15 mouse cellular contexts compared by ENCODE assay signal in the genomic region with DNA sequence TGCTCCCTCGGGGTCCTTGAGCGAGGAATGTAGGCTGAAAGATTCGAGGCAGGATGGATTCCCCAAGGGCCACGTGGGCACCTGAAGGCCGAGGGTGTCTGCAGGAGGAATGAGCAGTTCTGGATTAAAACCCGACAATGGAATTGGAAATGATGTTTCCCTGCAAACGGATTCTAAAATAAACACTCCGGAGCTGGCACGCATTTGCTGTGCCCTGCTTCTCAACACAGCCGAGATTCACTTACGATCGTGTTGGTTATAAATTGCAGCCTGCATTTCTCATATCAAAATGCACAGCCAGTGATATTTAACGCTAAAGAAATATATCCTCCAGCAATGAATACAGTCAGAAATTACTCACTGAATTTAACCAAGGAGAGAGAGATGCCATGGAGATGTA.
DNase-seq lines count a peak whose midpoint lies in the region; ATAC-seq lines count a peak whose summit lies in the region.
"Had no signal": no experiment of that assay in that cellular context is flagged by ENCODE, and none has a peak within 500 bp of the region (broad histone marks: within the 10 kb centered on the region; RNA-seq: fewer than 3 reads in every experiment).

No protein-coding gene starts in this region.

- H3K27ac ChIP-seq in hindbrain, embryonic 15.5 days (replicated peaks) = peak overlapping the region; percentile 52
- no peak overlapping the region for H3K27ac ChIP-seq in hindbrain, embryonic 10.5 days
- H3K27ac ChIP-seq in neural tube, embryonic 13.5 days (replicated peaks) = peak overlapping the region; percentile 64
- peak overlapping the region; percentile 19 for H3K27ac ChIP-seq in midbrain, embryonic 16.5 days (ENCODE audit: low read length)
- H3K27ac ChIP-seq: forebrain, embryonic 13.5 days had no signal

- peaks cover 6% of the 10 kb centered on the region; the same call in 1 of the 2 replicates for H3K4me1 ChIP-seq in hindbrain, embryonic 15.5 days (replicated peaks)
- H3K4me1 ChIP-seq in hindbrain, embryonic 10.5 days (replicated peaks) = no peaks in the 10 kb centered on the region
- H3K4me1 ChIP-seq in neural tube, embryonic 13.5 days (replicated peaks) = peaks cover 14% of the 10 kb centered on the region
- H3K4me1 ChIP-seq in midbrain, embryonic 16.5 days (ENCODE audit: control insufficient read depth, insufficient read depth, low read length) = peaks cover 6% of the 10 kb centered on the region; the same call in 1 of the 2 replicates
- H3K4me1 ChIP-seq: forebrain, embryonic 13.5 days had no signal

- no peak overlapping the region for H3K9ac ChIP-seq in hindbrain, embryonic 15.5 days
- 0 out of 2 replicates have a peak overlapping the region, but pooled peaks have one; percentile 5 for H3K9ac ChIP-seq in neural tube, embryonic 13.5 days
- H3K9ac ChIP-seq in midbrain, embryonic 16.5 days (ENCODE audit: low read depth, low read length) = no peak overlapping the region
- H3K9ac ChIP-seq: forebrain, embryonic 13.5 days had no signal

- H3K9me3 ChIP-seq in hindbrain, embryonic 15.5 days = no peaks in the 10 kb centered on the region
- H3K9me3 ChIP-seq in hindbrain, embryonic 10.5 days = no peaks in the 10 kb centered on the region
- no peaks in the 10 kb centered on the region for H3K9me3 ChIP-seq in neural tube, embryonic 13.5 days
- no peaks in the 10 kb centered on the region for H3K9me3 ChIP-seq in midbrain, embryonic 16.5 days (replicated peaks; ENCODE audit: control insufficient read depth, low read length, poor library complexity, severe bottlenecking)
- H3K9me3 ChIP-seq: forebrain, embryonic 13.5 days had no signal

- H3K4me3 ChIP-seq in hindbrain, embryonic 15.5 days = no peak overlapping the region
- no peak overlapping the region for H3K4me3 ChIP-seq in hindbrain, embryonic 10.5 days
- no peak overlapping the region for H3K4me3 ChIP-seq in neural tube, embryonic 13.5 days
- no peak overlapping the region for H3K4me3 ChIP-seq in midbrain, embryonic 16.5 days (ENCODE audit: low read depth, low read length)
- H3K4me3 ChIP-seq: forebrain, embryonic 13.5 days had no signal

- no peaks in the 10 kb centered on the region for H3K27me3 ChIP-seq in hindbrain, embryonic 15.5 days
- H3K27me3 ChIP-seq in hindbrain, embryonic 10.5 days (ENCODE audit: insufficient read depth, poor library complexity, severe bottlenecking) = peaks cover 13% of the 10 kb centered on the region
- H3K27me3 ChIP-seq in neural tube, embryonic 13.5 days = no peaks in the 10 kb centered on the region
- H3K27me3 ChIP-seq in midbrain, embryonic 16.5 days (ENCODE audit: control insufficient read depth, insufficient read depth, low read depth, low read length) = no peaks in the 10 kb centered on the region
- H3K27me3 ChIP-seq: forebrain, embryonic 13.5 days had no signal

- H3K4me2 ChIP-seq in hindbrain, embryonic 15.5 days = 0 out of 2 replicates have a peak overlapping the region, but pooled peaks have one; percentile 2
- no peak overlapping the region for H3K4me2 ChIP-seq in neural tube, embryonic 13.5 days
- no peak overlapping the region; the same call in 1 of the 2 replicates for H3K4me2 ChIP-seq in midbrain, embryonic 16.5 days (ENCODE audit: low read length)
- H3K4me2 ChIP-seq: forebrain, embryonic 13.5 days had no signal

- H3K36me3 ChIP-seq in hindbrain, embryonic 15.5 days = no peaks in the 10 kb centered on the region
- no peaks in the 10 kb centered on the region for H3K36me3 ChIP-seq in hindbrain, embryonic 10.5 days
- no peaks in the 10 kb centered on the region for H3K36me3 ChIP-seq in neural tube, embryonic 13.5 days
- H3K36me3 ChIP-seq in midbrain, embryonic 16.5 days (ENCODE audit: control insufficient read depth, insufficient read depth, low read length) = no peaks in the 10 kb centered on the region

- no peak for ATAC-seq in hindbrain, embryonic 15.5 days (ENCODE audit: low FRiP score, low read depth)
- no peak for ATAC-seq in neural tube, embryonic 13.5 days (ENCODE audit: low read depth)
- no peak for ATAC-seq in midbrain, embryonic 16.5 days
- ATAC-seq: forebrain, embryonic 13.5 days had no signal

- 67% methylated on average over 13 of the region's 13 CpGs for WGBS in hindbrain, embryonic 15.5 days
- 89% methylated on average over 13 of the region's 13 CpGs for WGBS in hindbrain, embryonic 10.5 days
- WGBS in neural tube, embryonic 13.5 days = 68% methylated on average over 13 of the region's 13 CpGs
- 61% methylated on average over 13 of the region's 13 CpGs for WGBS in midbrain, embryonic 16.5 days

- DNase-seq in hindbrain, embryonic 10.5 days (ENCODE audit: low spot score) = no peak
- no peak for DNase-seq in neural tube, embryonic 10.5 days (ENCODE audit: extremely low spot score, low spot score)
- DNase-seq in telencephalon, adult 2 months (ENCODE audit: low read depth, low spot score) = peak; percentile 39
- DNase-seq in kidney, adult 8-10 months = no peak
- DNase-seq: cerebellum, postnatal 14 days; gastrocnemius, postnatal 36 days; kidney, adult 9 months; kidney, postnatal 4 days; lung, postnatal 10 days; retina, postnatal 1 day; thymus, postnatal 36 days had no signal
